Mouse (Mus musculus) heart, adult 2 months (tissue): ENCODE measurements around the gene Dpf3.

ENCODE experiments used
- CTCF ChIP-seq: fragments of 200-600 bp; IDR thresholded peaks from 2 replicates; pipeline ENCODE4 v1.8.1; 2022; ENCODE audit warnings: antibody characterized with exemption, mild to moderate bottlenecking, moderate library complexity
- POLR2A ChIP-seq: fragments of 200-500 bp; IDR thresholded peaks from 2 replicates; pipeline ENCODE4 v1.6.1; 2011; ENCODE audit warnings: mild to moderate bottlenecking, low read depth, low read length, control low read depth; ENCODE audit not compliant: insufficient read depth

- TF ChIP-seq CTCF (no peak), POLR2A (no peak)
These were observed 238.9 kb downstream of the Dpf3 start for GRCm38 (mm10) chr12:83248636-83249035.
